Mouse (Mus musculus) liver, embryonic 14.5 days (tissue): ENCODE results near the gene Cyp2u1.

Experiments used
- CTCF ChIP-seq: IDR thresholded peaks from 2 replicates; pipeline ENCODE4 v1.5.1; 2016; ENCODE audit warnings: antibody characterized with exemption, low read depth, control low read depth
- EP300 ChIP-seq: IDR thresholded peaks from 2 replicates; pipeline ENCODE4 v1.6.1; 2016; ENCODE audit warnings: antibody characterized with exemption, low read depth

GRCm38 (mm10) chr3:131248444-131248843 is 54.6 kb downstream of the Cyp2u1 start:
- TF ChIP-seq CTCF: no peak
- TF ChIP-seq EP300: no peak
